Mouse (Mus musculus): ENCODE data around the gene Srebf1.

Srebf1 gene

GRCm38 (mm10) chr11:60208712-60209111, 13.7 kb downstream of the Srebf1 start:
- in situ Hi-C loops (cut with MboI, MseI): no loop called here

GRCm38 (mm10) chr11:60208201-60208600, 14.2 kb downstream of the Srebf1 start:
- in situ Hi-C loops (cut with MboI, MseI): no loop called here

- in situ Hi-C loops (cut with MboI, MseI): no loop called here
These were observed 16.2 kb downstream of the Srebf1 start for GRCm38 (mm10) chr11:60206207-60206606.

- in situ Hi-C loops (cut with MboI, MseI): no loop called here
These were observed 17.4 kb downstream of the Srebf1 start for GRCm38 (mm10) chr11:60205026-60205425.

GRCm38 (mm10) chr11:60202710-60203638, 19.4 kb downstream of the Srebf1 start:
- in situ Hi-C loops (cut with MboI, MseI): no loop called here

GRCm38 (mm10) chr11:60200384-60200783, 22.0 kb downstream of the Srebf1 start:
- in situ Hi-C loops (cut with MboI, MseI): no loop called here

- in situ Hi-C loops (cut with MboI, MseI): no loop called here
These were observed 22.6 kb downstream of the Srebf1 start for GRCm38 (mm10) chr11:60199702-60200184.

- in situ Hi-C loops (cut with MboI, MseI): no loop called here
These were observed 23.7 kb downstream of the Srebf1 start for GRCm38 (mm10) chr11:60198651-60199050.

GRCm38 (mm10) chr11:60197998-60198619, 24.3 kb downstream of the Srebf1 start:
- in situ Hi-C loops (cut with MboI, MseI): no loop called here

- in situ Hi-C loops (cut with MboI, MseI): no loop called here
These were observed 26.0 kb downstream of the Srebf1 start for GRCm38 (mm10) chr11:60196344-60196743.

- in situ Hi-C loops (cut with MboI, MseI): no loop called here
These were observed 27.3 kb downstream of the Srebf1 start for GRCm38 (mm10) chr11:60195108-60195507.

GRCm38 (mm10) chr11:60193556-60193955, 28.8 kb downstream of the Srebf1 start:
- in situ Hi-C loops (cut with MboI, MseI): no loop called here

GRCm38 (mm10) chr11:60192534-60192933, 29.8 kb downstream of the Srebf1 start:
- in situ Hi-C loops (cut with MboI, MseI): no loop called here

- in situ Hi-C loops (cut with MboI, MseI): no loop called here
These were observed 32.2 kb downstream of the Srebf1 start for GRCm38 (mm10) chr11:60190055-60190641.

GRCm38 (mm10) chr11:60189501-60190040, 32.8 kb downstream of the Srebf1 start:
- in situ Hi-C loops (cut with MboI, MseI): no loop called here

- in situ Hi-C loops (cut with MboI, MseI): no loop called here
These were observed 34.0 kb downstream of the Srebf1 start for GRCm38 (mm10) chr11:60188275-60188853.

- in situ Hi-C loops (cut with MboI, MseI): no loop called here
These were observed 35.3 kb downstream of the Srebf1 start for GRCm38 (mm10) chr11:60187070-60187469.

- in situ Hi-C loops (cut with MboI, MseI): no loop called here
These were observed 36.8 kb downstream of the Srebf1 start for GRCm38 (mm10) chr11:60185396-60186231.

- in situ Hi-C loops (cut with MboI, MseI): no loop called here
These were observed 37.7 kb downstream of the Srebf1 start for GRCm38 (mm10) chr11:60184346-60185325.

GRCm38 (mm10) chr11:60182741-60183140, 39.6 kb downstream of the Srebf1 start:
- in situ Hi-C loops (cut with MboI, MseI): no loop called here

Data from T-helper 1 cell (primary cell).